Mouse (Mus musculus): ENCODE results near the gene Ager.
A peak's percentile ranks its signal among the peaks of the same experiment; 100 is the strongest.

GRCm38 (mm10) chr17:34564796-34565195, 32.9 kb upstream of the Ager start:
- TF ChIP-seq POLR2A (IDR thresholded peaks at IDR 0.05; ENCODE audit: low read depth, low read length), result peak; percentile 38
- no peak for TF ChIP-seq CTCF (conservative IDR thresholded peaks at IDR 0.05; ENCODE audit: insufficient read depth, insufficient read length, low read depth, low read length)
